Mouse (Mus musculus): ENCODE results near the gene Slc25a21. TPM values are rescaled to one million over a fixed set of nuclear protein-coding genes. Genes with fewer than 3 reads are reported as not detected.

The Slc25a21 gene
- polyA plus RNA-seq, 1 experiment from 2014 or later, result not detected

GRCm38 (mm10) chr12:57137809-57138208 lies 59.5 kb downstream of the Slc25a21 start:
- Histone ChIP-seq H3K79me2 (ENCODE audit: inconsistent target) (no peaks in the 10 kb centered on the region), H3K27ac (no peak overlapping the region), H3K4me3 (ENCODE audit: inconsistent target) (no peak overlapping the region), H3K36me3 (ENCODE audit: inconsistent target) (no peaks in the 10 kb centered on the region)
- 96% methylated on average over 2 of the region's 2 CpGs for WGBS (ENCODE audit: missing documents)

DNA sequence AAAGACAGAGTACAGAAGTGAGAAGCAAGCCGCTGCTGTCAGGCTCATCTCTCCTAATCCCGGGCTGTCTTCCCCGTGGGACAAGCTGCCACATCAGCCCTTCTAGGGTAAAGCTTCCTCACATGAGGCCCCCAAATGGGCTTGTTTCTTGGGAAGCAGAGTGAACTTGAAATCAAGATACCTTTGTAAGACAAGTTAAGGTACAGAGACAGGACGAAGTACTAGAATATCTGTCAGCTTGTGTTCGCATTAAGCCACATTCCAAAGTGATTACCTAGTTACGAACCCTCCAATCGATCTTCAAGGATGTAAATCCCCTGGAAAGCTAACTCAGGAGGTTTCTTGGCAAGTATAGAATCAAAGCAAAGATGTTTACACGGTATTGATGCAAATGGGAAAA lies 78.7 kb downstream of the Slc25a21 start:
- Histone ChIP-seq H3K4me3 (ENCODE audit: inconsistent target) (no peak overlapping the region), H3K27ac (no peak overlapping the region), H3K79me2 (ENCODE audit: inconsistent target) (no peaks in the 10 kb centered on the region), H3K36me3 (ENCODE audit: inconsistent target) (no peaks in the 10 kb centered on the region)
- 78% methylated on average over 8 of the region's 8 CpGs for WGBS (ENCODE audit: missing documents)

DNA sequence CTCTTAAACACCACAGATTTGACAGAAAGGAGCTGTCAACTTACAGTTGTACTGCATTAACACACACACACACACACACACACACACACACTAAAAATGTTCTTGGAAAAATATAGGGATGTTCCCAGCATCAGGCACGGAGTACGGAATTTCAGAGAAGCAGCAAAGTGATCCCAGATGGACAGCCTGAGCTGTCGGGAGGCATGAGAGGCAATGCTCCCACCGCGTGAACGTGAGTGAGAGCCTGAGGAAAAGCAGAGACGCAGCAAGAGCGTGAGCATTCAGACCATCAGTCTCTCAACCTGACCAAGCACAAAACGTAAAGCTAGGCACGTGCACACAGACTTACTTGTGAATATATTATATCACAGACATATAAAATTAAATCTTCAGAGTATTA lies 81.8 kb downstream of the Slc25a21 start:
- H3K36me3 ChIP-seq (ENCODE audit: inconsistent target), result no peaks in the 10 kb centered on the region
- no peak overlapping the region for H3K27ac ChIP-seq
- no peaks in the 10 kb centered on the region for H3K79me2 ChIP-seq (ENCODE audit: inconsistent target)
- H3K4me3 ChIP-seq (ENCODE audit: inconsistent target), result no peak overlapping the region
- WGBS (ENCODE audit: missing documents), result 92% methylated on average over 10 of the region's 10 CpGs

DNA sequence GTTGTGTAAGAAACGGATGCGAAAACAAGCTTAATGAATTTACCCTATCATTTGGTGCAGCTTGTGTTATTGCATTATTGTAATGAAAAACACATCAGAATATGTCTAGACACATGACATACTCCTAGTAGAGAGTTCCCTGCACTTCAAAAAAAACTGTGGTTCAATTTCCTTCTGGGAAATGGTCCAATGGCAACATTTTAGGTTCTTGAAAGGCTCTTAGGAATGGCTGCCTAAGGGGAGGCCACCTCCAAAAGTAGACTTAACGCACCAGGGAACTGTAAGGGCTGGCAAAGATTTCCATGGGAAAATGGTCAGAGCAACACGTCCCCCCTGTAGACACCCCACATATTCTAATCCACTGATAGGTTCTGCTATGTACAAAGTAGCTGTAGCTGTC lies 87.9 kb downstream of the Slc25a21 start:
- Histone ChIP-seq H3K4me3 (ENCODE audit: inconsistent target) (no peak overlapping the region), H3K79me2 (ENCODE audit: inconsistent target) (no peaks in the 10 kb centered on the region)
- 94% methylated on average over 4 of the region's 4 CpGs for WGBS (ENCODE audit: missing documents)

DNA sequence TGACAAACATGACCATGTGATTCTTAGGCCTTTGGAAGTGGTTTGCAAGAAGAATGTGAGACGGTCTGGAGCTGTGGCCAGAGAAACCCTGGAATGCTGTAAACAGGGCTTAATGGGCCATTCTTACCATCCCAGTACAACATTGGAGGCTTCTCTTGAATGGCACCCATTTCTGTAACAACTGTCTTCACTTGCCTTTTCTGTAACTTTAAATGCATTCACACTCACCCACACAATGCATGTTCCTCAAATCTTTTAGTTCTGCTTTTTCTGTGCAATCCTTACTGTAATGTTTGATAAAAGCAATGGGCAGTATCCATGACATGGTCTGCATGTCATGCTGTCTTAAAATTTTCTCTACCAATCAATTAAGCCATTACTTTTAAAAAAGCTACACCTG lies 95.0 kb downstream of the Slc25a21 start:
- H3K79me2 ChIP-seq (ENCODE audit: inconsistent target), result no peaks in the 10 kb centered on the region
- 90% methylated on average over 1 of the region's 1 CpGs for WGBS (ENCODE audit: missing documents)
- no peak overlapping the region for H3K4me3 ChIP-seq (ENCODE audit: inconsistent target)
- H3K27ac ChIP-seq, result no peak overlapping the region
- H3K36me3 ChIP-seq (ENCODE audit: inconsistent target), result no peaks in the 10 kb centered on the region

More for the DNA sequence above, 87.9 kb downstream of the Slc25a21 start:
- no peak overlapping the region for H3K27ac ChIP-seq
- H3K36me3 ChIP-seq (ENCODE audit: inconsistent target), result no peaks in the 10 kb centered on the region

GRCm38 (mm10) chr12:57100549-57100948 lies 96.7 kb downstream of the Slc25a21 start:
- Histone ChIP-seq H3K27ac (no peak overlapping the region), H3K4me3 (ENCODE audit: inconsistent target) (no peak overlapping the region), H3K79me2 (ENCODE audit: inconsistent target) (no peaks in the 10 kb centered on the region), H3K36me3 (ENCODE audit: inconsistent target) (no peaks in the 10 kb centered on the region)
- 84% methylated on average over 4 of the region's 4 CpGs for WGBS (ENCODE audit: missing documents)

- H3K36me3 ChIP-seq (ENCODE audit: inconsistent target), result no peaks in the 10 kb centered on the region
- no peak overlapping the region for H3K27ac ChIP-seq
- no peak overlapping the region for H3K4me3 ChIP-seq (ENCODE audit: inconsistent target)
- H3K79me2 ChIP-seq (ENCODE audit: inconsistent target), result no peaks in the 10 kb centered on the region
- 71% methylated on average over 3 of the region's 3 CpGs for WGBS (ENCODE audit: missing documents)
These were observed 98.2 kb downstream of the Slc25a21 start for GRCm38 (mm10) chr12:57099066-57099465.

DNA sequence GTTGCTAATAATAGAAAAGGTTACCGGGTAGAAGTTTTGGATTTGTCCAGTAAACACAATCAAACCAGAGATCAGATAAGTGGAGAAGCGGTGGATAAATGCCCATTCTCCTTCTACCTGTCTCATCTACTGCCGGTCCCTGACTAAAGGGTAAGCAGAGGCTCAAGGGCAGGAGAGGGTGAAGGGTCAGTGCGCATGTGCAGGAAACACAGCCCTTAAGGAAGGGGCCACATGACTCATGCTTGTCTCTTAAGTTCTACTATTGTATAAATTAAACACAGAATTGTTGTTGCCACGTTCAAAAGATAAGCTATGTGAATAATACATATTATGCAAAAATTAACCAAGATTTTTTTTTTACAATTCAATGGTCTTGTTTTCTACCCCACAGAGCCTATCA lies 98.9 kb downstream of the Slc25a21 start:
- Histone ChIP-seq H3K36me3 (ENCODE audit: inconsistent target) (no peaks in the 10 kb centered on the region), H3K4me3 (ENCODE audit: inconsistent target) (no peak overlapping the region), H3K27ac (no peak overlapping the region), H3K79me2 (ENCODE audit: inconsistent target) (no peaks in the 10 kb centered on the region)
- 82% methylated on average over 5 of the region's 5 CpGs for whole genome bisulfite sequencing (ENCODE audit: missing documents)

DNA sequence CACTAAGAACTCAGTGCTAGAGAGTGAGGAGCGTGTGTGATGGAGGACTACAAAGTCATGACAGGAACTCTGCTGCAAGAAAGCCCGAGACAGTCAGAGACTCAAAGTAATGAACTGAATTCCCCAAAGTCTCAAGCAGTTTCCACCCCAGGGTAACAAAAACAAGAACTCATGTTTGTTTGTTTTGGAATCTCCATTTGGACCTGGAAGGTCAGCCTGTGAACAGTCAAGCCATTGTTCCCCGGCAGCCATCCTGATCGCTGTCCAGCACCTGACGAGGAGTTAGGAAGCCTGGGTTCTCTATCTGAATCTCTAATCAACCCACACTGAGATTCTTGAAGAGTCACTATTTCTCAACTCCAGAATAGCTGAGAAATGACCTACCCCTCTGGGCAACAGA lies 104.2 kb downstream of the Slc25a21 start:
- no peaks in the 10 kb centered on the region for H3K79me2 ChIP-seq (ENCODE audit: inconsistent target)
- H3K4me3 ChIP-seq (ENCODE audit: inconsistent target), result no peak overlapping the region
- 34% methylated on average over 4 of the region's 5 CpGs for WGBS (ENCODE audit: missing documents)
- H3K36me3 ChIP-seq (ENCODE audit: inconsistent target), result no peaks in the 10 kb centered on the region
- H3K27ac ChIP-seq, result no peak overlapping the region

DNA sequence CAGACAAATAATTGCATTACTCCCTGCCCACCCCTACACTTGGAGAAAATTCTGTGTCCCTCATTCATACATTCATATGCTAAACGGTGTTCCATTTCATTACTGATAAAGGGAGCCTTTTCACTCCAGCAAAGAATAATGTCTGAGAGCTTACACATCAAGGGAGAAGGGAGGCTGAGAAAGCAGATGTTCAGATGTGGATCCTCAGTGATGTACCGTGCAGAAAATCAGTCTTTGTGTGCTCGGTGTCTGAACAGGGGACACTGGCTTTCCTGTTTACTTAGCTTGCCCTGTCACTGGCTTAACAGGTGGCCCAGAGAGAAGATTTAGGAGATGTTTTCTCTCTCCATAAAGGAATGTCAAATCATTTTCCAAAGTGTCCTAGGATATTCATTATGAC lies 112.8 kb downstream of the Slc25a21 start:
- H3K4me3 ChIP-seq (ENCODE audit: inconsistent target), result no peak overlapping the region
- no peaks in the 10 kb centered on the region for H3K79me2 ChIP-seq (ENCODE audit: inconsistent target)
- H3K27ac ChIP-seq, result no peak overlapping the region
- 84% methylated on average over 3 of the region's 3 CpGs for WGBS (ENCODE audit: missing documents)
- no peaks in the 10 kb centered on the region for H3K36me3 ChIP-seq (ENCODE audit: inconsistent target)

DNA sequence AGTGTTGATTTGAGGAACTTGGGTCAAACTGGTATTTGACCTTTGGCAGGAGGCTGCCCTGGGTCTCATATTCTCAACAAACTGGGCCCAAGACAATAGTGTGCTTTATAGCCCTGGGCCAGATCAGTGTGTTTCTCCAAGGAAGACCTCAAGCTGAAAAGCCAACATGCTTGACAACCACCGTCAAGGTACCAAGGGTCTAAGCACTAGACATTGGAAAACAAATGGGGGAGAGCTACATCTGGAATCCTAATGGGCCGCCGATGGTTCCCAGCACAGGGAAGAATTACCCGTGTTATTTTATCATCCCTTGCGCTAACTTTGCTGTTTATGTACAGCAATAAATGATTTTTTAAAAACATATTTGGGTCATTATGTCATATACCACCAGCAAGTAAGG lies 113.7 kb downstream of the Slc25a21 start:
- no peaks in the 10 kb centered on the region for H3K36me3 ChIP-seq (ENCODE audit: inconsistent target)
- no peak overlapping the region for H3K4me3 ChIP-seq (ENCODE audit: inconsistent target)
- H3K79me2 ChIP-seq (ENCODE audit: inconsistent target), result no peaks in the 10 kb centered on the region
- 90% methylated on average over 5 of the region's 5 CpGs for WGBS (ENCODE audit: missing documents)
- no peak overlapping the region for H3K27ac ChIP-seq

DNA sequence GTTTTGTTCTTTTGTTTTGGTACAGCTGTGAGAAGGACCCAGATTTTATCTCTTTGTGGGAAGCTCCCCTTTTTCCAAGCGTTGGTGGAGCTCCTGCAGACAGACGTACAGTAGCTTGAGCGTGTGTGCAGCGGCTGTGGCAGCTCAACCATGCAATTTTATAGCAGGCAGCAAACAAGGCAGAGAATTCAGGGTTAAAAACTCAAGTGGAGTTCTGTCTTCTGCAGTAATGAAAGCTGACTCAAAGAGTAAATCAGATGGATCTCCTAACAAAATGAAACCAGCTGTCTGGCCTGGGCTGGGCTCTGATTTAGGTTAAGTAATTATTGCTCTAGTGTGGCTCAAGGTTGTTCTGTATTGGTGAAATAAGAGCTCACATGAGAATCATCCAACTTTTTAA lies 120.7 kb downstream of the Slc25a21 start:
- no peak overlapping the region for H3K27ac ChIP-seq
- no peaks in the 10 kb centered on the region for H3K36me3 ChIP-seq (ENCODE audit: inconsistent target)
- no peaks in the 10 kb centered on the region for H3K79me2 ChIP-seq (ENCODE audit: inconsistent target)
- no peak overlapping the region for H3K4me3 ChIP-seq (ENCODE audit: inconsistent target)
- WGBS (ENCODE audit: missing documents), result 85% methylated on average over 4 of the region's 4 CpGs

DNA sequence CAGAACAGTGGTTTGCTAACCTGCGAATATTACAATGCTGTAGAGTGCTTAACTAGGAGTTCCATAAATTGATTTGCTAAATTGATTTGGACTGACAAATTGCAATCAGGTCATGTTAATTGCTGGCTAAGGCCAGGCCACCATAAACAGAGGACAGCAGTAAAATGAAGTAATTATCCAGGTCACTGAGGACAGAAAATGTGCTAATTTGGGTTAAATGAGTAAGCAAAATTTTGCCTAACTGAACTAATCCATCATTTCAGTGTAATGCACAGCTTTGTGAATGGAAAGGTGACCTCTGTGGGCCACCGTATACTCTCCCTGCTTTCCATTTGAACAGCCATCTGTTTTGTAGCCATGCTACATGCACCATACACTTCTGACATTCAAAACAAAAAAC lies 124.7 kb downstream of the Slc25a21 start:
- H3K4me3 ChIP-seq (ENCODE audit: inconsistent target), result no peak overlapping the region
- H3K27ac ChIP-seq, result no peak overlapping the region
- H3K79me2 ChIP-seq (ENCODE audit: inconsistent target), result no peaks in the 10 kb centered on the region
- WGBS (ENCODE audit: missing documents), result 91% methylated on average over 2 of the region's 2 CpGs
- no peaks in the 10 kb centered on the region for H3K36me3 ChIP-seq (ENCODE audit: inconsistent target)

DNA sequence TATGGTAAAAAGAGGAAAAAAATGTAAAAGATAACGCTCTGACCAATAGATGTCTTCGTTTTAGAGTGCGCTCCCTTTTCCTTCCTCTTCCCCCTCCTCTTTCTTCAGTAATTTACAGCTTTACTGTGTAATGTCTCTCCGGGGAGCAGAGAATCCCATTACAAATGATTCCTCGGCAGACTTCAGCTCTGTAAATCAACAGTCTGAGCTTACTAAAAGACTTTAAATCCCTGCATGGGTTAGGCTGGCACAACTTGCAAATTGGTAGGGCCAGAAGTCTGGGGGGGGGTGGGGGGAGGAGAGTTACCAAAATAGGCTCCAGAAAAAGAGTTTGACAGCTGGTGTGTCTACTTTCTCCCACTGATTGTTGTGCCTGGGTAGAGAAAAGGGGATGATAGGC lies 128.7 kb downstream of the Slc25a21 start:
- H3K4me3 ChIP-seq (ENCODE audit: inconsistent target), result no peak overlapping the region
- no peaks in the 10 kb centered on the region for H3K36me3 ChIP-seq (ENCODE audit: inconsistent target)
- 67% methylated on average over 5 of the region's 5 CpGs for WGBS (ENCODE audit: missing documents)
- H3K79me2 ChIP-seq (ENCODE audit: inconsistent target), result no peaks in the 10 kb centered on the region
- H3K27ac ChIP-seq, result no peak overlapping the region

GRCm38 (mm10) chr12:57019737-57020136 lies 177.5 kb downstream of the Slc25a21 start:
- WGBS (ENCODE audit: missing documents), result 75% methylated on average over 4 of the region's 4 CpGs

DNA sequence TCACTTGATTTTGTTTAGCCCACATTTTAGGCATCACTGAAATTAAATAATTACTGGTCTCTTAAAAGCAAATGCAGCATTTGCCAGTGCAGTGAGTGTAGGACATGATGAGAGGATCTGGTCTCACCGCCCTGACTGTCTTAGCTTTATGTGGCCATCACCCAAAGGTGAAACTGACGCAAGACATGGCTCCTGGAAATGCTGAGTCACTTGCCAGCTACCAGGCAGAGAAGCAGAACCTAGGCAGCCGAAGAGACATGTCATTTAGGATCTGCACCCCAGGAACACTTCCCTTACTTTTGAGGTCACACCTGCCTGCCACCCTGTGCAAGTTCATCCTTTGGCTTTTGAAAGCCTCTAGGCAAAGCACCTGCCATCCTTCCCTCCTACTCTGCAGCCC lies 180.4 kb downstream of the Slc25a21 start:
- 49% methylated on average over 3 of the region's 3 CpGs for WGBS (ENCODE audit: missing documents)
- Histone ChIP-seq H3K27ac (no peak overlapping the region), H3K79me2 (ENCODE audit: inconsistent target) (no peaks in the 10 kb centered on the region), H3K4me3 (ENCODE audit: inconsistent target) (no peak overlapping the region), H3K36me3 (ENCODE audit: inconsistent target) (no peaks in the 10 kb centered on the region)

More at GRCm38 (mm10) chr12:57019737-57020136, 177.5 kb downstream of the Slc25a21 start:
- Histone ChIP-seq H3K4me3 (ENCODE audit: inconsistent target) (no peak overlapping the region), H3K79me2 (ENCODE audit: inconsistent target) (no peaks in the 10 kb centered on the region), H3K36me3 (ENCODE audit: inconsistent target) (no peaks in the 10 kb centered on the region), H3K27ac (no peak overlapping the region)
